Mouse (Mus musculus) frontal cortex, postnatal 14 days (tissue): Measurements from ENCODE around the gene Cds1.
"Not testable (repeated sequence)": the region's sequence is repeated elsewhere in the genome, so short reads cannot be mapped to it uniquely, and the experiment has no call there.

Experiments used
- DNase-seq, 2 experiments: peaks; one replicate each; pipeline ENCODE4 v3.0.0; 2022; ENCODE audit warnings: low spot score in 2 of 2

The Cds1 gene

DNA sequence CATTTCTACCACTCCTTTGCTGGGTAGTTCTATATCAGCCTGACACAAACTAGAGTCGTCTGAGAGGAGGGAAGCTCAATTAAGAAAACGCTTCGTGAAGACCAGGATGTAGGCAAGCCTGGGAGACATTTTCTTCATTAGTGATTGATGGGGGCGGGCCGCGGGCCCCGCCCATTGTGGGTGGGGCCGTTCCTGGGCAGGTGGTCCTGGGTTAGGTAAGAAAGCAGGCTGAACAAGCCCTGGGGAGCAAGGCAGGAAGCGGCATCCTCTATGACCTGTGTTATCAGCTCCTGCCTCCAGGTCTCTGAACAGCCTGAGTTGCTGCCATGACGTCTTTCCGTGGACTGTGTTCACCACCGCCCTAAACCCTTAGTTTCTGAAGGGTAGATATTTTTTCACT lies 62.5 kb downstream of the Cds1 start:
- DNase-seq: no peak

DNA sequence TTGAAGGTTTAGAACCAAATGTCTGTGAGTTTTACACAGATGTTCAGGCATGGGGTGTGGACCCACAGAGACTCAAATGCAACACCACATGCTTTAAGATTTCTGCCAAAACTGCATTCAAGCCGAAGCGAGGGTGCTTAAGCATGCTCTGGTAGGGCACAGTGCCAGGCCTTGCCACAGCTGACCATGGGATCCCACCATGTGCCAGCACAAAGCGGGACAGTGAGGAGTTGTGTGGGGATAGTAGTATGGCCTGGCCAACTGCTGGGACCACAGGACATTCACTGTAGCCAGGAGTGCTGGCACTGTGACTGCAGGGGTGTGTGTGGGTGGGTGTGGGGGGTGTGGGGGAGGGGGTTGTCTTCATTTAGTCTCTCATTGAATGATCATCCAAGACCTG lies 64.0 kb downstream of the Cds1 start:
- DNase-seq: no peak

DNA sequence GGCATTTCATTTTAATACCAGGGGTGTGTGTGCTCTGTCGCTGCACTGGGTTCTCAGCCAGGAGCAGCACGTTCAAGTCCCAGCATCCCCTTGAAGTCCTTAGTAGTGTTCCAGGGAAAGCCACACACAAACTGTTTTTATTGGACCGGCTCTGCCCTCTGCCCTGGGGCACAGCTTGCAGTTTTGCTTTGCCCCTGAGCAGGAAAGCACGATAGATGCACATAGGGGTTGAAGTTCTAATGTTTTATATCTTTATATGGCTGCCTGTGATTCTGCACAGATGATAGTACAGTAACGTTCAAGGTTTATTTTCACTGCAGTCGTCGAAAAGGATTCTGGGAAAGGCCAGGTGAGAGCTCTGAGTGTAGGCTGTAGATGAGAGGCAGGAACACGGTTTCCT lies 65.2 kb downstream of the Cds1 start:
- DNase-seq: no peak

DNA sequence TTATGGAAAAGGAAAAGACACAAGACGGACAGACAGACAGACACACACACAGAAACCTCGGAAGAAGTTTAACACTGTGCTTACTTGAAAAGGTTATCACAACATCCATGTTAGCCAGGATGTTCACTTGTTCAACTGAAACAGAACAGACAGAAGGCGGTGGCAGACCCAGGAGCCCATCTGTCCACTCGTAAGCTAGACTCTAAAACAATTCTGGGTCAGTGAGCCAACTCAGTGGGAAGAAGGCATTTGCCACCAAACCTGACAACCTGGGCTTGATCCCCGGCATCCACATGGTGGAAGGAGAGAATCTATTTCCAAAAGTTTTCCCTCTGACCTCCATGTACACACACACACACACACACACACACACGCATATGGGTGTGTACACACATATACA lies 67.1 kb downstream of the Cds1 start:
- DNase-seq: no peak

DNA sequence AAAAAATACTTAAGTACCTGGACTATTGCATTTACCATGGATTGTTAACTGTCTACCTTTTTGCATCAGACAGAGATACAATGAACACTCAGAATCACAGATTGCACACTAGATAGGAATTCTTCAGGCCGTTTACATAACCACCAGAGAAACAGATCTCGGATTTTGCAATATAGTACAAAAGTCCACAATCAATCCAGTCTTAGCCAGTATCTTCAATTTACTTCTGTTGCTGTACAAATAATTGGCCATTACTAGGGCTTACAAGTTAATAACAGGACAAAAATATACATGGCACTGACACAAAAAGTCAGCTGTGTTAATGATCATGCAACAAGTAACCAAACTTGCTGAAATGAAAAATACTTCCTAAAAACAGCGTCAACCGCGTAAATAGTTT lies 68.1 kb downstream of the Cds1 start:
- no peak for DNase-seq

DNA sequence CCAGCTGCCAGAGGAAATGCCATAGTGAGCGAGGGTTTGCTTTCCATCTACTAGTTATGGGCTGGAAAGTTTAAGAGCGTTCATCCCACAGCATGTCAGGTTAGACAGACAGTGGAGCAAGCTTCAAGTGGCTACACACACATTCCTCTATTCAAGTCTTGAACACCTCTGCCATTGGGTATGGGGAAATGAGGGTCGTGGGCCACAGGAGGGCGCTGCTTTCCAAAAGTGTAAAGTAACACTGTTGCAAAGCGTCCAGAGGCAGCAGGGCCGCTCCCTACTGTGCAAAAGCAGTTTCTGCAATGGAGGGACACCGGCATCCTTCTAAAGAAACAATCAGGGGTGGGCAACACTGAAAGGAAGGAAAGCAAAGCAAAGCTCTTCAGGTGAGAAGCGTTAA lies 68.9 kb downstream of the Cds1 start:
- DNase-seq: no peak

DNA sequence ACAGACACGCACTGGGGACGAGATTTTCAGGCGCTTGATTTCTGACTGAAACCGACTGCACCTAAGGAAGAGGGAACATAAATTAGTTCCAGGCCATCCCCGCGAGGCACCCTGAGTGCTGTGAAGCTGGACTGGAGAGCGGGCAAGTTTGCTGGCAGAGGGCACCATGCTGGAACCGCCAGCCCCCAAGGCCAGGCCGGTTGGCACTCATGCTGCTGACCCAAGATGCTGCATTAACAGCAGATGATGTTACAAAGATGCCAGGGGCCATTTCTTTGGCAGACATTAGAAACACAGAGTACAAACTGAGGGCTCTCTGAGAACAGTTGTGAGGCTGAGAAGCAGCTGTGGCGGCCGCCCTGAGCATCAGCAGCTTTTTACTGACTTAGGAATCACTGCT lies 71.3 kb downstream of the Cds1 start:
- DNase-seq: no peak

DNA sequence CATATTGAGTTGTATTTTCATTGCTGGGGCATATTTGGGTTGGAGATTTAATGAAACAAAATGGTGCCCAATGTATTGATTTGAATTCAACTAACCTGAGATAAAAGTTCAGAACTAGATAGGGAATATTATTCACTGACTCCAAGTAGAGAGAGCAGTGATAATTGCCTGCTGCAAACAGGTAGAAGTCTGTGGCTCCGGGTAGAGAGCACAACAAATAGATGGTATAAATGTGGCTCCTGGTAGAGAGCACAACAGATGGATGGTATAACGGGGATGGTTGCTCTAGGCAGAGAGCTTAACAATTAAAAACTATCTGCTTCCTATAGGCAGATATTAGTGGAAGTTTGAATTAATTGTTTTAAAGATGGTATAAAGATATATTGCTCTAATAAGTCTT lies 72.7 kb downstream of the Cds1 start:
- not testable (repeated sequence) for DNase-seq

DNA sequence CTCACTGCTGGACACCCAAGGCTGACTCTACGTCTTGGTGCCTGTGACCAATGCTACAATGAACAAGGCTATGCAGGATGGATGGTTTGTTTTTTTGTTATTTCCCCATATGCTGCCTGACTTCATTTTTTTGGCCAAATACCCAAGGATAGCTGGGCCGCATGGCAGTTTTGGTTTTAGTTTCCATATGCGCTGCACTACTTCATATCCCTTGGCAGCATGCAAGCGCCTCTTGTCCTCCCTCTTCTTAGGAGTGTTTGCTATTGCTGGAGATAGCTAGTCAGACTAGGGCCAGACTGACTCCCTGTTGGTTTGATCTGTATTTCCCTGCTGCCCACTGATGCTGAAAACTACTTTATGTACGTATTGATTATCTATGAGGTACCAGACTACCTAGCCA lies 75.5 kb downstream of the Cds1 start:
- no peak for DNase-seq

DNA sequence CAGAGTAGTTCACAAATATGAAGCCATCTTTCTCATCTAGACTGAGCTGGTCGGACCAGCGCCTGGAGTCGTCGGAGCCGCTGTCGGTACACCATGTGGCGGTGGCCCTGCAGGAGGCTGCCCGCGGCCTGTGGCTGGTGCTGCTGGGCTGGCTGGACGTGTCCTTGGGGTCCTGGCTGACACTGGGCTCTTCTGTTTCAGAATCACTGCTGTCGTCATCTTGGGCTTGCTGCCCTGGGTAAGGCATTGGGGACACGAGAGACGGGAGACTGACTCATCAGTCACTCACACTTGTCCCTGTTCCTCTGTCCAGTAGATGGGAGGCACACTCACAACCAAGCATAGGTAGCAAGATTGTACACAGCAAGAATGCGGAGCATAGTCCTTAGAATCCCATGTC lies 80.1 kb downstream of the Cds1 start:
- DNase-seq: no peak

DNA sequence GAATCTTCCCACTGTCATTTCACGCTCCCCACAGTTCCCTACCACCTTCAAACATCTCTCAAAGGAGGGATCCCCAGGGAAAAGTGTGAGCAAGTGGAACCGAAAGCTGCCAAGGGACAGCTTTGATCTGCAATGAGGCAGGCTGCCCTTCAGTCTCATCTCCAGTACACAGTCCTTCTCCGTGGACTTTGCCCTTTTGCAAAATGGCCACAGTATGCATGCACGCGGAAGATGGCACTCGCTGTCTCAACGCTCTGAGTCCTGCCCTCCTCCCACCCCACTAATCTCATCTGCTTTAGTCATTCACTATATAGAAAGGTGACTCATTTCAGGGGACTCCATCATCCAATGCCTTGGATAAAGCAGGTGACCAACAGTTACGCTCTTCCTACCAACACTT lies 81.0 kb downstream of the Cds1 start:
- no peak for DNase-seq

DNA sequence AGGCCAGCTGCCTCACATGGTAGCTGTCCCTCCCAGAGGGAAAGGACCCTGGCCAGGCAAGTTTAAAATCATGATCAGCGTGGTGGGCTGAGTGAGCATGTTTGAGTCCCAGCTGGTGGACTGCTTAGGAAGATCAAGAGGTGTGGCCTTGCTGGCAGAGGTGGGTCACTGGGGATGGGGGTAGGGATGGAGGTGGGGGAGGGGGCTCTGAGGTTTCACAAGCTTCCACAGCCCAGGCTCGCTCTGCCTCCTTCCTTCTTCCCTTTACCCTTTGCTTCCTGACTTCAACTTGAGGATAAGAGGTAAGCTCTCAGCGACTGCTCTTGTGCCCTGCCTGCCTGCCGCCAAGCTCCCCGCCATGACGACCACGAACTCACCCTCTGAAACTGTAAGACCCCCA lies 82.4 kb downstream of the Cds1 start:
- no peak for DNase-seq

DNA sequence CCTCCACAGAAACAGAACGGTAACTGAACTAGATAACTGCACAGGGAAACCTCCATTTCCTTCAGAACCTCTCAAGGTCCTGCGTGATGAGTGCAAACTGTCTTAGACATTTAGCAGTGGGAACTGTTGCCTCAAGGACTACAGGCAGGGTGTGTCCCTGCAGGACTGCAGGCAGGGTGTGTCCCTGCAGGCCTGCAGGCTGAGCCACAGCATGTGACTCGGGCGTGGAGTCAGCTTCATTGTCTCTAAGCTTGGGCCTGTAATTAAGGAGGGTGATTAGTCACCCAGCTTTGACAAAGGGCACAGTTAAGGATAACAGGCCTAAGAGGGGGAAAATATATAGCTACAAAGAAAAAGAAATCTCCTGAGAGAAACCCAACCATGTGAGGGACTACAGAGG lies 82.8 kb downstream of the Cds1 start:
- no peak for DNase-seq

DNA sequence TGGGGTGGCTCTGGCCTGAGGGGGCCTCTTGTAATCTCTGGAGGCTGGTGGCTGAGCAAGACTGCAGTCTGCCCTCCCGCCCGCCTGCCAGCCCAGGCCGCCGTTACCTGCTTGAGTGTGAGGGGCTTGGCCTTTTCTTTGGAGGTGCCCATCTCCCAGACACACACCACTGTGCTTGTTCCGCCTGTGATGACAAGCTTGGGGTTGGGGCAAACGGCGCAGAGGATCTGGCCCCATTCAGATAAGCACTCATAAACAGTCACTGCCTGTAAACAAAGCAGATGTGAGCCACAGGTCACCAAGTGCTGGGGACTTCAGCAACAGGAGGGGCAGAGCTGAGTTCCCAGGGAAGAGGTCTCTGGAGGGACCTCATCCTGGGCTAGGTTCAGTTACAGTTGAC lies 86.2 kb downstream of the Cds1 start:
- no peak for DNase-seq

DNA sequence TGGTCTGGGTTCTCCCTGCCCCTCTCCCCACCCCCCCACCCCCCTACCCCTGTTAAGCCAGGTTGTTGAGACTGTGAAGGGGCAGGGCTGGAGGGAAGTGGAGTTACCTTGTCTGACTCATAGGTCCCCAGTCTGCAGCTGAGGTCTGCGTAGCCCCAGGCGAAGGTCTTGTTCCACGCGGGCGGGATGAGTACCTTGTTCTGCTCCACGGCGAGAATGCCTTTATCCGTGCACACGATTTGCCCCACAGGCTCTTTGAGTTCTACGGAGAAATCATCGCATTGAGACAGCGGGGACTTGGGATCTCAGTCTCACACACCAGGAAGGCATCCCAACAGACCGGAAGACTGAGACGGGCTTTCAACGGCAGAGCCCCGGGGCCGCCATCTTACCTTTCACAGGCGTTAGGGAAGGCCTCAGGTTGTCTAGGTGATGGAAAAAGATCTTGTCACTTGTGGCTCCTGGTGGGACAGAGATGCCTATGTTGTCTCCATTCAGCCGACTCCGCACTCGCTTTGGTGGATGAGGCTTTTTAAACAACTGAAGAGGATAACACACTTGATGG lies 87.3 kb downstream of the Cds1 start:
- DNase-seq: no peak

DNA sequence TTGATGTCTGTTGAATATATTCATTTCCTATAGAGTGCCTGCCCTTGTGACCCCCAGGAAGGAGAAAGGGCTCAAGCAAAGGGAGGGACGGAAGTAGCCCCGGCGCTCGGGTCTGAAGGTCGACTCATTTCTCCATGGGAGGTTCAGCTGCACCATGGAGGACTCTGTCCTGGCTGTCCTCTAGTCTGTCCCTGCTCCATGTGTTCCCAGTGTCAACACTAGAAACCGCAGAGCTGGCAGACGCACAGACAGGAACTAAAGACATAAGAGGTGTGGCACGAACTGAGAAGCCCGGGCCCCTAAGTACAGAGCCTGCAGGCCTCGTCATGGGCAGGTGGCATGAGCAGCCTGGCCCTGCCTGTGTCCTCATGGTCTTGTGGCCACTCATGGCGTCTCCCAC lies 89.2 kb downstream of the Cds1 start:
- DNase-seq: no peak

DNA sequence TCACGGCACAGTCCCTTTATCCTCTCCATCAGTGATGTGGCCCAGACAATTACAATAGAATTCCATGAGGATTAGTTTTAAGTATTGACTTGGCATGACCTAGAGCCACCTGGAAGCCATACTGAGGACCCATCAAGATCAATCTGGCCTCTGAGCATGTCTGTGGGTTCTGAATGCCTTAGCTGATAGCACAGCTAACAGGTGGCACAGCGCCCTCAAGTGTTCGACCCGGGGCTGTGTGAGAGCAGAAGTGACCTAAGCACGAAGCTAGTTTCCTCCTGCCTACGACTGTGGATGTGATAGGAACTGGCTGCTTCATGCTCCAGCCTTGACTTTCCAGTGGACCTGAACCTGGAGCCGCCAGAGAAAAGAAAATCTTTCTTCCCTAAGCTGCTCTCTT lies 89.7 kb downstream of the Cds1 start:
- no peak for DNase-seq

DNA sequence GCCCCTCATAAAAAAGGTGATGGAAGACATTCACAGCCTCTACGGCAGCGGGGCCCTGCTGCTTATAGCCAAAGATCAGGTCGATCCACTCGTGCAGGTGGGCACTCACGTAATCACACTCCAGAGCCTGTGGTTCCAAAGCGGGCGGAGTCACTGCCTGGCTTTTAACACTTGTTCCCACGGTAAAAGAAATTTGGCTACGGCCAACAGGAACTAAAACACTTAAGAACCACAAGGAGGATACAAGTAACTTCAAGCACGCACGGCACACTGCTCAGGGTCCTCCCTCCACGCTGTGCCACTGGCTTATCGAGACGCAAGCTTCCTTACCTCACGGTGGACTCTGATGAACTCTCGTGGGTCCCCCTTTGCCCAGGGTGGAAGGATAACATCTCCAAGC lies 90.5 kb downstream of the Cds1 start:
- DNase-seq: no peak

DNA sequence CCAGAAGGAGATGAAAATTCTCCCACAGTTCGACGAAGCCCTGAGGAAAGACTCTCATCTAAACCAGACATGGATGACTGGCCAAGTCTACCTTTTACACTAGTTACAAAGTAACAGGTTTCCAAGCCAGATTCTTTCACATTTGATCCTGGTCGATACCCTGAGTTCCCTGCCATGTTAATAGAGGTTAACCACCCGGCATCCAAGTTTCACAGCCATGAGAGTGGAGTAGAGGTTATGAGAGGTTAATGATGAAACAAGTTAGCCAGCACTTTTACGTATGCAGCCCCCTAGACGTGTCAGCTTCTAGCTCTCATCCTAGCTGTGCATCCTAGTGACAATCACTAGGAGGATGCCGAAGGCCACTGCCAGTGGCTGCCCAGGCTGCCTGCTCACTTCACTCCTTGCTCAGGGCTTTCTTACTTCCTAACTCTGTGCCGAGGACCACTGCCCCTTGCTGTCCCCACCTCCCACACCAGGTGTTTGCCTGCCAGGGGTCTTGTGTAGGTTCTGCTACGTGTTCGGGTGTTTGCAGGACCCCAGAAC lies 94.0 kb downstream of the Cds1 start:
- no peak for DNase-seq

DNA sequence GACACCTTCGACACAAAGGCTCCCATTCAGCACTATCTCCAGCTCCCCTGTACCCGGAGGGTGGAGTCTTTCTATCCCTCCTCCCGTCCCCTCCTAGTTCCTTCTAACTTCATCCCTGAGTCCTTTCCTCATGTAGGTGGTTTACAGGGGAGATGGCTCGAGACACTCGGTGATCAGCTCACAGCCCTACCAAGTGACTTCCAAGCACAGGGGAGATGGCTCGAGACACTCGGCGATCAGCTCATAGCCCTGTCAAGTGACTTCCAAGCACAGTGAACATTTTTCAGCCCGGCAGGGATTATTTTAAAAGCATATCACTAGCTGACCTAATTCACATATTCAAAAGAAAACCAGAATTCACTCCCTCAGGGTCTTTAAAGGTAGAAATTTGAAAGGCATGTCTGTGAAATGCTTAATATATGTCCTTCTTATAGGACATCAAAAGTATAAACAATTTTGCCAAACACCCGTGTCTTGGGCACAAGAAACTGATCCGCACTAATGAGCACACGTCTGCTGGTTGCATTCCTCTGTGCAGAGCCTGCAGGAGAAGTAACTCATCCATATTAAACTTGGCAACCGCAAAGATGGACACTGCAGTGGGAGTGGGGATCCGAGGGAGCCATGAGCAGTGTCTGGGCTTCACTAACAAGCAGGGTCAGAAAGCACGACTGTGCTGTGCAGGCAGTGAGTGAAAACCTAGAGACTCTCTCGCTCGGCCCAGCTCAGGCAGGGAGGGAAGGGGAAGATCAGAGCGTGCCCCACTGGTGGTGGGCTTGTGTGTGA lies 97.0 kb downstream of the Cds1 start:
- no peak for DNase-seq

DNA sequence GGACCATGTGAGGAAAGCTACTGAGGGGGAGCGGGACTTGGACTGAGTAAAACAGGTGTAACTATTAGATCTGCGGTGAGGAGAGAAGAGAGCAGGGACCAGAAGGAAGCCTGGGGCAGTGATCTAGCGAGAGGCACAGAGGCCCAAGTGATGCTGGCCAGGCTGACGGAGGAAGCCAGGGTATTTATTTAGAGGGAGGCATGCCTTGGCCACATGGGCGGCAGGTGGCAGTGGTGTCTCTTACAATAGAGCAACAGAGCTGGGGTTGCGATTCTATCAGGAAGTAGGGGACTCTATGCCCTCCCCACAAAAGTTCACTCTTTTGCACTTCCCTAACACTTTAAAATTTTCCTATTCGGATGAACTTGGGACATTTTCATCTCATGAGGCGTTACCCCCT lies 97.7 kb downstream of the Cds1 start:
- DNase-seq: no peak

DNA sequence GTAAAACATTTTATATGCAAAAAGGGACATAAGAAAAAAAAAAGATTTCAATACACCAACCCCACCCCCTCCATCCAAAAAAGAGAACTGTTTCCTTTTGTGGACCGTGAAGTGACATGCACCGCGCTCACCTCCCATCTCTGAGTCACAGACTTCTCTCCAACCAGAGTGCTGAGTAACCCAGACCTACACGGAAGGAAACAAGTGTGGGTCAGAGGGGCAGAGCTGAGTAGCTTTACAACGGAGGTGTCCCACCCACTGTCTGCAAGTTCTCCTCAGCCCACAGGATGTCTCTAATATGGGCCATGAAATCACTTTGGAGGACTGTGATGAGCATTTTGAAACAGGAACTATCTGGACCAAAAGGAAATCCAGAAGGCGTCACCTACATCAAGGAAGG lies 99.0 kb downstream of the Cds1 start:
- no peak for DNase-seq

DNA sequence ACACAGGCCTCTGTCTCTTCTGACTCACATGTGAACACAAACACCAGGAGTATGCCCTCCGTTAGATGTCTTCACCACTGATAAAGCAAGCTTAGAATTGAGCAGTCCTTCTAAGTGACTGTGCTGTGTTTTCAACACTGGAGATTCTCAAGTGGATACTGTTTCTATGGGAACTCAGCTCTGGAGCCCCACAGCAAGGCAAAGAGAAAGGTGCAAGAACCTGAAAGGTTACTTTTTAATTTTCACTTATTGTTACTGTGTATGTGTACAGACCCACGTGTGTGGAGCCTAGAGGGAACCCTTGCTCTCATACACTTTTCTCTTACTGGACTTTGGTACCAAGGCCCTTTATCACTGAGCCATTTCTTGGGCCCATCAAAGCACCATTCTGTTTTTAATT lies 101.8 kb downstream of the Cds1 start:
- DNase-seq: no peak
